Mouse (Mus musculus) layer of hippocampus, adult 2 months (tissue): ENCODE measurements around the gene Usp5. TPM values are rescaled to one million over a fixed set of nuclear protein-coding genes. Genes with fewer than 3 reads are reported as not detected.
A peak's percentile ranks its signal among the peaks of the same experiment; 100 is the strongest.

Experiments used
- DNase-seq, 2 experiments: peaks; one replicate each; pipeline ENCODE4 v3.0.0; 2022; ENCODE audit warnings: low spot score in 2 of 2
- H3K27ac ChIP-seq: fragments of 200-600 bp; 2 replicates; pipeline ENCODE4 v1.8.1; 2022
- H3K4me3 ChIP-seq: fragments of 200-600 bp; 2 replicates; pipeline ENCODE4 v1.8.1; 2022; ENCODE audit warnings: mild to moderate bottlenecking
- CTCF ChIP-seq: fragments of 200-600 bp; conservative IDR thresholded peaks from 2 replicates; pipeline ENCODE4 v1.8.1; 2022; ENCODE audit warnings: antibody characterized with exemption, mild to moderate bottlenecking, moderate library complexity
- total RNA-seq, 2 experiments: library from RNA; stranded (reverse); gene quantifications; 2 replicates each; pipeline ENCODE4 v1.2.3; 2021

The Usp5 gene
- total RNA-seq, 2 experiments from 2014 or later = 185 to 198 TPM

DNA sequence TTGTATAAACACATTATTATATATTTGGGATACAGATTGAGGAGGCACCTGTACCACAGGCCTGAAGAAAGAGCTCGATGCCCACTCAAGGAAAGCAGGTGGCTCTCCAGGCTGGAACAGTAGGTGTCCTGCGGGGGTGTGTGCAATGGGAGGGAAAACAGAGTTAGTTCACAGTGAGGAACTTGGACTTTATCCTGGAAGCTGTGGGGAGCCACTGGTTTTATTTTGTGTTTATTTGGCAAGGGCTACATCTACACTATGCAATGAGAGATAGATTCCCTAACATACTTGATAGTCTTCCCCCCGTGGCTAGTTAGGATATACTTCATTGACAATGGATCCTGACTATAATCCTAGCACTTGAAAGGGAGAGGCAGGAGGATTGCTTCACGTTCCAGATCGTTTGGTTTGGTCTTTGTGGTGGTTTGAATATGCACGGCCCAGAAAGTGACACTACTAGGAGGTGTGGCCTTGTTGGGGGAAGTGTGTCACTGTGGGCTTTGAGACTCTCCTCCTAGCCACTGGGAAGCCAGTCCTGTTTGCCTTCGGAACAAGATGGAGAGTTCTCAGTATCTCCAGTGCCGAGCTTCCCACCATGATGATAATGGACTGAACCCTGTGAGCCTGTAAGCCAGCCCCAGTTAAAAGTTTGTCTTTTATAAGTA is 42.4 kb downstream of the Usp5 start:
- H3K4me3 ChIP-seq = no peak overlapping the region
- DNase-seq = no peak
- no peak for TF ChIP-seq CTCF
- H3K27ac ChIP-seq = peak overlapping the region; percentile 10; the same call in 1 of the 2 replicates

DNA sequence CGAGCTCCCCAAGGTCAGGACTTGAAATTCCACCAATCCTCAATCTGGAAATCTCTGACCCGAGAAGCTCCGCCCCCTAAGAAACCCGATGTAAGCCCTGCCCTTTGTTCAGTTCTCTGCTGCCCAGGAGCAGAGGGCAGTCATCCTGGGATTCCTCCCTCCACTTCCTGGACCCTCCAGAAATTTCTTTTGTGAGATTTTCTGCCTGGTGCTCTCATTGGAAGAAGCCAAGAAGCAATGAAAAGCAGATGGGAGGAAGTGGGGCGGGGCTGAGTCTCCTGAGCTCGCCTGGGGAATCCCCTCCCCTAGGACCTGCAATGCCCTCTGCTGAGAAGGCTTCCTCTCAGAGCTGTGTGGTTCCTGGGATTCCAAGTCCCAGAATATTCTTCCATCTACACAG is 46.8 kb downstream of the Usp5 start:
- TF ChIP-seq CTCF = no peak
- Histone ChIP-seq H3K27ac (no peak overlapping the region), H3K4me3 (no peak overlapping the region)
- no peak for DNase-seq

DNA sequence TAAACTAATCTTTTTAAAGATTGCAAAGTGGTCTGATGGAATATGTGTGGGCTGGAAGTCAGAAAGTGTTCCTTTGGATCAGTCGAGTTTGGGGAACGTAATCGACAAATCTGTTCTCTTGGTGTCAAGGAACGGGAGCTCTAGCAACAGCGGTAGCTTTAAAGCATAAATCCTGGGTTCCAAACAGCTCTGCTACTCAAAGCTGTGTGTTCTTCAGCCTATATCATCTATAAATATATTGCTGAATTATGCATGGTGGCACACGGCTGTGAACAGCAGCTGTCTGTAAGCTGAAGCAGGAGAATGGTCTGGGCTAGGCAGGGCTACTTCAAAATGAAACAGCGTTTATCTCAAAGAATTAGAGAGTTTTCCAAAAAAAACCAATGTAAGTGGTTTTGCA is 48.4 kb downstream of the Usp5 start:
- TF ChIP-seq CTCF = no peak
- DNase-seq = no peak
- Histone ChIP-seq H3K4me3 (no peak overlapping the region), H3K27ac (peak overlapping the region; percentile 16; the same call in 1 of the 2 replicates)

DNA sequence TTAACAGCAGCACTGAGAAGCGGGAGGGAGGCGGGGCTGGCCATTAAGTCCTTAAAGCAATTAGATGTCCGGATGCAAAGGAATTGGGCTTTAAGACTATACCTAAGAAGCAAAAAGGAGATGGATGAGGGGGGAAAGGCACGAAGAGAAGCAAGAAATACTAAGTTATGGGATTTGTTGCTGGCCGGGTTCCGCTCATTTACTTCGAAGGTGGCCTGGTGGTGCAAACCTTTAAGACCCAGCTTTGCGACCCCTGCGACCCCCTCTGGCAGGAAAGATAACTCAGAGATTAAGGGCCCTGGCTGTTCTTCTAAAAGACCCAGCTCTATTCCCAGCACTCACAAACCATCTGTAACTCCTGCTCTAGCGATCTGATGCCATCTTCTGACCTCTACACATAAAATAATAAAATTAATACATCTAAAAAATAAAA is 49.3 kb downstream of the Usp5 start:
- H3K4me3 ChIP-seq = peak overlapping the region; percentile 38
- peak overlapping the region; percentile 46; the same call in 1 of the 2 replicates for H3K27ac ChIP-seq
- no peak for TF ChIP-seq CTCF
- no peak for DNase-seq

DNA sequence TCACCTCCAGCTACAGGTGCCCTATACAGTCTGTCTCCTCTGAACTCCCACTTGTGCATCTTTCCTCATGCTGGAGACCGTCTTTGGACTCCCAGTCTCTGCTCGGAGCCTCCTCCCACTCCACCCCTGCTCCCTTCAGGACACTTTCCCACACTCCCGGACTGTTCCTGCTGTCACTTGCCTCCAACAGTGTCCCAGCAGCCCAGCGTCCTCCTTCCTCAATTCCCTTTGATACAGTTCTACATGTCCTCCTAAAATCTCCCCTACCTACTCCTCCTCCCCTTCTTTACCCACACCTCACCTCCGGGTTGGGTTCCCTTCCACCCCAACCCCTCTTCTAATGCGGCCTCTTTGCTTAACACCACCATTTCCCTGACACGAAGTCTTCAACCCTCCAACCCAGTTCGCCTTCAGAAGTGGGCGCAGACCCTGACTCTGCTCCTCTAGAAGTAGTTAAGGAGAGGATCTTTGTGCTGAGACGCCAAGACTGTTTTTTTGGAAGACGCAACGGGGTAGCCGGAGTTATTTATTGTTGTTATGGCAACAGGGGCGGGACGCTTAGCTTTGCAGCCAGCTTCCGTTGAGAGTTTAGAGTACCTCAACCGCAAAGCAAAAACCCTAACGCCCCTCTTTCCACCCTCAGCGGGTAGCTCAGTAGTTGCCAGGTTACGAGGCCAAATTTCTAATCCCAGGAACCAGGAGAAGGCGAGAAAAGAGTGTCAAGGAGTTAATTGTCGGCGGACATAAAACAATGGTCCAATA is 49.9 kb downstream of the Usp5 start, which contains the start of gene Lrrc23:
Lrrc23 (minus strand) TSS at position 506 of the 762 bp plus-strand sequence.
- peak within 1 kb of the TSS; percentile 38 for H3K4me3 ChIP-seq
- no peak for TF ChIP-seq CTCF
- peak within 1 kb of the TSS; percentile 46; the same call in 1 of the 2 replicates for H3K27ac ChIP-seq
- no peak for DNase-seq

DNA sequence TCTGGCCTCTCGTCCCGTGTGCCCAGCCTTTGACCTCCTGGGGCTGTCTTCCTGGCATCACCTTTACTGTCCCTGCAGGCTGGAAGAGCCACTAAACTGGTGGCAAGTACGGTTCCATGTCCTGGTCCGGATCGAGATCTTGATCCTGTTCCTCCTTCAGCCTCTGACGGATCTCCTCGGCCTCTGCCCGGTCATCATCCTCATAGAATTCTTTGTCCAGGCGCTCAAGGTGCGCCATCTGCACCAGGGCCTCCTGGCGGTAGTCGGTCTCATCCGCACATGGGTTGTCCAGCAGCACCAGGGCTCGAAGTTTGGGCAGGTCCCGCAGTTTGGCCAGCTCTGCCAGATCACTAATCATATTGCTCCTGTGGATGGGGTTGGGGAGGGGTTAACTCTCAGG is 58.8 kb downstream of the Usp5 start:
- no peak for TF ChIP-seq CTCF
- DNase-seq = no peak
- H3K4me3 ChIP-seq = no peak overlapping the region
- 0 out of 2 replicates have a peak overlapping the region, but pooled peaks have one; percentile 10 for H3K27ac ChIP-seq

- H3K27ac ChIP-seq = peak overlapping the region; percentile 98
- no peak for DNase-seq
- peak overlapping the region; percentile 88 for H3K4me3 ChIP-seq
- no peak for TF ChIP-seq CTCF
Measured at GRCm38 (mm10) chr6:124770013-124770412, 59.3 kb downstream of the Usp5 start.

GRCm38 (mm10) chr6:124769101-124769765 is 60.1 kb downstream of the Usp5 start, which contains the start of gene Eno2:
Gene Eno2 (minus strand): TSS chr6:124769673.
- Histone ChIP-seq H3K4me3 (peak within 1 kb of the TSS; percentile 88), H3K27ac (peak within 1 kb of the TSS; percentile 98)
- no peak for TF ChIP-seq CTCF
- DNase-seq = peak; percentile 80 to 81

DNA sequence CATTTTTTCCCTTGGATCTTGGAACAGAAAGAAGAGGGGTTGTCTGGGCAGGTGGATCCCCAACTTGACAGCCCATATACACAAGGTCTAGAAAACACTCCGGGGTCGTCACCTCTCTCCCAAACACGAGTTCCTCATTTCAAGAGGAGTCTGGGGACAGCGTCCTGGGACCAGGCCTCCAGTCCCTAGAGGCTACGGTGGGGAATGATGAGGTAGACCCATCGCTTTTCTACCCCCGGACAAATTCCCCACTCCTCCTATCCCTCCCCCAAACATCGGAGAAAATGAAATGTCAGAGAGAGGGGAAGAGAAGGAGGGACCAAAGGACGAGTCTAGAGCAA is 60.6 kb downstream of the Usp5 start:
- Histone ChIP-seq H3K4me3 (peak overlapping the region; percentile 88), H3K27ac (peak overlapping the region; percentile 98)
- TF ChIP-seq CTCF = no peak
- no peak for DNase-seq

DNA sequence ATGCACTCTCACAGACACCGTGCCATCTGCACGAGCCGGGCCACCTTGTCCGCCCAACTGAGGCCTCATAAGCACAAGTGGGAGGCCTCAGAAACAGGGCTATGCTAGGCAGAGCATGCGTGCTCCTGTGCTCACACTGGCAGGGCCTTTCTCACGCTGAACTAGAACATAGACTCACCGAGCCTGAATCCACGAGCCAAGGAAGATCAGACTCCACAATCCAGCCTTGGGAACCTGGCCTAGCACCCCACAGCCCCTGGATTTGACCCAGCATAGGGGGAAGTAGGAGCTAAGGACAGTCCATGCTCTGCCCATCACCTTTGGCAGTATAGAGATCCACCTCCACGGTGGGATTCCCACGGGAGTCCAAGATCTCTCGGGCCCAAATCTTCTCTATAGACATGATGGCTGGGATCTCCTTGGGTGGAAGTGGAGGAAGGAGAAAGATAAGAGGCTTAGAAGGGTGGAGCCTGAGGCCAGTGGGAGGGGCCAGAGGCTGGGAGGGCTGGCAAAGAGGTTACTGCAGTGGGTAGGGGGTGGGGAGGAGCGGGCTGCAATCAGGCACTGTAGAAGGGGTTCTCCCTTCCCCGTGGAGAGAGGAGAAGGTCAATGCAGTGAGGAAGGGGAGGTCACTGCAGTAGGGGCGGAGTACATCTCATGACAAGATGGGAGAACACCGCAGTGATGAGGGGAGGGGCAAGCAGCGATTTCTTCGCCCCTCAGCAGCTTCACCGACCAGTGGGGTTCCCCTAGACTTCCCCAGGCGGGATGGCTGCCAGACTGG is 61.2 kb downstream of the Usp5 start:
- Histone ChIP-seq H3K4me3 (peak overlapping the region; percentile 88), H3K27ac (peak overlapping the region; percentile 98)
- DNase-seq = peak in 1 of 2 experiments; percentile 72
- no peak for TF ChIP-seq CTCF

DNA sequence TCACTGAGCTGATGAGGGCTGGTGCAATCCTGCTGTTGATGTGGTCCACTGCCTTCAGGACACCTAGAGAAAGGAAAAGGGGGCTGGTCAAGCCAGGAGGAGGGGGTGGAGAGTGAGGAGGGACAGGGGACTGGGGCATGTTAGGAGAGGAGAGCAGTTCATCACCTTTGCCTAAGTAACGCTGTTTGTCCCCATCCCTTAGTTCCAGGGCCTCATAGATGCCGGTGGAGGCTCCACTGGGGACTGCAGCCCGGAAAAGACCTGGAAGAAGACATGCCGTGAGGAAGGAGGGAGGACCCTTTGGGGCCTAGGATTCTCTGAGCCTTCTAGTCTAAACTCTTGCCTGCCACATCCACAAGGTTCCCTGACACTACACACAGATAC is 61.8 kb downstream of the Usp5 start:
- peak overlapping the region; percentile 88 for H3K4me3 ChIP-seq
- peak overlapping the region; percentile 98 for H3K27ac ChIP-seq
- no peak for DNase-seq
- no peak for TF ChIP-seq CTCF

DNA sequence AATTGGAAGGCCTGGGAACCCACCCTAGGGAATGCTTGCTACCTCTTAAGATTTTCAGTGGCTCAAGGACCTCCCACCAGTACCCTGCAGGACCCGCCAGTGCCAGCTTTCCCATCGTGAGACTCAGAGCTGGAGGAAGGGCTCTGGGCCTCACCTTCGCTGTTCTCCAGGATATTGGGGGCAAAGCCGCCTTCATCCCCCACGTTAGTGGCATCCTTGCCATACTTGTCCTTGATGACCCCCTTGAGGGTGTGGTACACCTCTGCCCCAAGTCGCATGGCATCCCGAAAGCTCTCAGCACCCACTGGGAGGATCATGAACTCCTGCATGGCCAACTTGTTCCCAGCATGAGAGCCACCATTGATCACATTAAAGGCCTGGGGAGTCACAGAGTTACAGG is 63.3 kb downstream of the Usp5 start:
- Histone ChIP-seq H3K27ac (no peak overlapping the region), H3K4me3 (no peak overlapping the region)
- no peak for TF ChIP-seq CTCF
- DNase-seq = no peak

Other genes starting within 250 kb of the Usp5 start
- under 1 TPM; 0.26 to 0.52 TPM for gene C1s2, start 193.4 kb downstream of the Usp5 start, total RNA-seq
- gene Lpcat3, start 166.5 kb downstream of the Usp5 start, total RNA-seq = 10 to 100 TPM; 31.0 to 32.6 TPM
- gene Emg1, start 117.3 kb downstream of the Usp5 start, total RNA-seq = 10 to 100 TPM; 58.0 to 58.7 TPM
- gene Phb2, start 117.1 kb downstream of the Usp5 start, total RNA-seq = 100 to 1,000 TPM; 121 to 124 TPM
- gene Ptpn6, start 90.8 kb downstream of the Usp5 start, total RNA-seq = 1 to 10 TPM; 5.5 to 6.6 TPM
- 100 to 1,000 TPM; 295 to 339 TPM for gene Grcc10, start 88.1 kb downstream of the Usp5 start, total RNA-seq
- gene Gm45234, start 73.5 kb downstream of the Usp5 start, total RNA-seq = not detected
- 100 to 1,000 TPM; 159 to 164 TPM for gene Atn1, start 73.0 kb downstream of the Usp5 start, total RNA-seq
- 1,000 to 10,000 TPM in 1 of 2 experiments, 100 to 1,000 TPM in 1; 981 to 1,025 TPM for gene Eno2, start 59.8 kb downstream of the Usp5 start, total RNA-seq
- gene Lrrc23, start 49.8 kb downstream of the Usp5 start, total RNA-seq = 1 to 10 TPM; 1.4 to 1.6 TPM
- 1 to 10 TPM; 3.4 to 4.6 TPM for gene Spsb2, start 20.8 kb downstream of the Usp5 start, total RNA-seq
- 100 to 1,000 TPM; 713 to 768 TPM for gene Tpi1, start 15.2 kb downstream of the Usp5 start, total RNA-seq
- 1 to 10 TPM in 1 of 2 experiments, under 1 TPM in 1; 0.47 to 1.3 TPM for gene Cdca3, start 63 bp upstream of the Usp5 start, total RNA-seq
- under 1 TPM in 1 of 2 experiments, not detected in 1; 0.20 TPM for gene Gnb3, start 10.8 kb upstream of the Usp5 start, total RNA-seq
- gene P3h3, start 28.3 kb upstream of the Usp5 start, total RNA-seq = 10 to 100 TPM; 33.7 to 36.7 TPM
- 100 to 1,000 TPM; 181 to 199 TPM for gene Gpr162, start 34.5 kb upstream of the Usp5 start, total RNA-seq
- gene Cd4, start 58.7 kb upstream of the Usp5 start, total RNA-seq = under 1 TPM; 0.18 to 0.47 TPM
- gene Lag3, start 82.2 kb upstream of the Usp5 start, total RNA-seq = 1 to 10 TPM; 1.3 to 1.7 TPM
- 1,000 to 10,000 TPM in 1 of 2 experiments, 100 to 1,000 TPM in 1; 991 to 1,057 TPM for gene Ptms, start 90.6 kb upstream of the Usp5 start, total RNA-seq
- gene Mlf2, start 101.9 kb upstream of the Usp5 start, total RNA-seq = 100 to 1,000 TPM; 627 to 642 TPM
- 100 to 1,000 TPM; 136 to 151 TPM for gene Cops7a, start 136.1 kb upstream of the Usp5 start, total RNA-seq
- gene Pianp, start 167.2 kb upstream of the Usp5 start, total RNA-seq = 100 to 1,000 TPM; 163 to 181 TPM
- 10 to 100 TPM; 50.0 to 50.9 TPM for gene Zfp384, start 179.7 kb upstream of the Usp5 start, total RNA-seq
- gene Ing4, start 210.3 kb upstream of the Usp5 start, total RNA-seq = 10 to 100 TPM; 60.1 to 63.2 TPM
- gene Acrbp, start 220.2 kb upstream of the Usp5 start, total RNA-seq = 10 to 100 TPM; 15.9 to 19.2 TPM
- 1 to 10 TPM in 1 of 2 experiments, under 1 TPM in 1; 0.61 to 1.1 TPM for gene Lpar5, start 238.4 kb upstream of the Usp5 start, total RNA-seq